Mouse (Mus musculus): Measurements from ENCODE around the gene Mllt6. TPM values are rescaled to one million over a fixed set of nuclear protein-coding genes. Genes with fewer than 3 reads are reported as not detected.
"Not testable (repeated sequence)": the region's sequence is repeated elsewhere in the genome, so short reads cannot be mapped to it uniquely, and the experiment has no call there.

Mllt6 gene
- polyA plus RNA-seq, 1 experiment from 2014 or later = 2.5 TPM

DNA sequence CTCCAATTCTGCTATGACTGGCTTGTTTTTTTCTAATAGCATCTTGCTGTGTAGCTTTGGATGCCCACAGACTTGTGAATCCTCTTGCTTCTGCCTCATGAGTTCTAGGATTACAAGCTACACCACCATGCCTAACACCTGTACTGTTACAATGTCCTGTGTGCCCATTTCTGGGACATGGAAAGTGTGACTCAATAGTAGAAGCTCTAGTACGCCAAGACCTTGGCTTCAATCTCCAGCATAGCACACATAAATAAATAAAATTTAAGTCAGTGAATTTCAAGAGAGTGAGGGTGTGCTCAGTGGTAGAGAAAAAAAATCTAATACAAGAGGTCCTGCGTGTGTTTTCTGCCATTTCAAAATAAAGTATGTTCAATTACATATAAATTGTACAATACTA is 9.0 kb upstream of the Mllt6 start:
- Histone ChIP-seq H3K36me3 (peaks cover 3% of the 10 kb centered on the region; the same call in 1 of the 2 replicates), H3K27me3 (ENCODE audit: low read depth, poor library complexity, severe bottlenecking) (no peaks in the 10 kb centered on the region), H3K4me3 (no peak overlapping the region), H3K4me1 (peaks cover 25% of the 10 kb centered on the region), H3K27ac (no peak overlapping the region), H3K9me3 (replicated peaks) (no peaks in the 10 kb centered on the region)
- DNase-seq (ENCODE audit: low spot score) = no peak
- 94% methylated on average over 2 of the region's 2 CpGs for WGBS

- Histone ChIP-seq H3K27me3 (ENCODE audit: low read depth, poor library complexity, severe bottlenecking) (peaks cover 8% of the 10 kb centered on the region; the same call in 1 of the 2 replicates), H3K36me3 (peaks cover 3% of the 10 kb centered on the region; the same call in 1 of the 2 replicates), H3K9me3 (replicated peaks) (no peaks in the 10 kb centered on the region), H3K4me3 (no peak overlapping the region), H3K27ac (no peak overlapping the region), H3K4me1 (peaks cover 38% of the 10 kb centered on the region)
- 76% methylated on average over 14 of the region's 14 CpGs for WGBS
- no peak for DNase-seq (ENCODE audit: low spot score)
These were observed 6.8 kb upstream of the Mllt6 start for GRCm38 (mm10) chr11:97656269-97656971.

DNA sequence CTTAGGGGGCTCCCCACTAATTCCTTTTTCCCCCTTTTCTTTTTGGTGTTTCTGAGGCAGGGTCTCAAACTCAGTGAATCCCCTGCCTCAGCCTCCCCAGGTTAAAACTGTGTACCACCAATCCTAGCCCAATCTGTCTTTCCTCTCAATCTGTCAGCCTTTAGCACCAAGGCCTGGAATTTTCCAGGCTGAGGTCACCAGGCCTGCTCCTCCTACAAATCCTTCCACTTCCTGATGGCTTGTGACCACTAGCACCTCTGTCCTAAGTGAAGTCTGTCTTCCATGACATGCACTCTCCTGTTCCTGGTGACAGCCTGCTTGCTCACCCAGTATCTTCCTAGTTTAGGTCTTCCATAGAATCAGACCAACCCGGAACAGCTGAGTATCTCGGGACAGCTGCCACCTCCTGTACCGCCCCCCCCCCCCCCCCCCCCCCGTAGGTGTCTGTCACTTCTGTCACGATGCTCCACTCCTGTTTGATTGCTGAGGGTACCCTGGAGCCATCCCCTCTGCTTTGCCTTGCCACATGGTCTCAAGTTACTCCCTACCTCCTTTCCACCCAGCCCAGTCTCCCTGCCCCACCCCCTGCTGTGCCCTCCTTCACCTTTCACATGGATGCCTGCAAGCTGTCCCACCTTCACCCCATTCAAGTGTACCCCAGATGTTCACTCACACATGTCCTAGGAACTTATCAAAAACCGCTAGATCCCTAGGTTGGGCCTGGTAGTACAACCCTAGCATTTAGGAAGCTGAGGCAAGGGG is 5.8 kb upstream of the Mllt6 start:
- no peak overlapping the region for H3K27ac ChIP-seq

GRCm38 (mm10) chr11:97657967-97658366 is 5.2 kb upstream of the Mllt6 start:
- not testable (repeated sequence) for H3K9me3 ChIP-seq (replicated peaks); DNase-seq (ENCODE audit: low spot score); H3K36me3 ChIP-seq; H3K27ac ChIP-seq; H3K4me3 ChIP-seq
- Histone ChIP-seq H3K4me1 (peaks cover 52% of the 10 kb centered on the region), H3K27me3 (ENCODE audit: low read depth, poor library complexity, severe bottlenecking) (peaks cover 15% of the 10 kb centered on the region)
- WGBS = 91% methylated on average over 6 of the region's 6 CpGs

More for the DNA sequence above, 5.8 kb upstream of the Mllt6 start:
- 34% methylated on average over 3 of the region's 6 CpGs for WGBS
- Histone ChIP-seq H3K4me1 (peaks cover 47% of the 10 kb centered on the region), H3K9me3 (replicated peaks) (no peaks in the 10 kb centered on the region), H3K36me3 (peaks cover 3% of the 10 kb centered on the region; the same call in 1 of the 2 replicates), H3K27me3 (ENCODE audit: low read depth, poor library complexity, severe bottlenecking) (peaks cover 15% of the 10 kb centered on the region), H3K4me3 (no peak overlapping the region)
- DNase-seq (ENCODE audit: low spot score) = no peak

GRCm38 (mm10) chr11:97658751-97659266 is 4.4 kb upstream of the Mllt6 start:
- Histone ChIP-seq H3K27me3 (ENCODE audit: low read depth, poor library complexity, severe bottlenecking) (peaks cover 15% of the 10 kb centered on the region), H3K9me3 (replicated peaks) (no peaks in the 10 kb centered on the region), H3K4me3 (peak overlapping the region; percentile 73), H3K36me3 (peaks cover 1% of the 10 kb centered on the region; the same call in 1 of the 2 replicates), H3K27ac (no peak overlapping the region), H3K4me1 (peaks cover 52% of the 10 kb centered on the region)
- DNase-seq (ENCODE audit: low spot score) = no peak
- 54% methylated on average over 11 of the region's 11 CpGs for whole genome bisulfite sequencing

DNA sequence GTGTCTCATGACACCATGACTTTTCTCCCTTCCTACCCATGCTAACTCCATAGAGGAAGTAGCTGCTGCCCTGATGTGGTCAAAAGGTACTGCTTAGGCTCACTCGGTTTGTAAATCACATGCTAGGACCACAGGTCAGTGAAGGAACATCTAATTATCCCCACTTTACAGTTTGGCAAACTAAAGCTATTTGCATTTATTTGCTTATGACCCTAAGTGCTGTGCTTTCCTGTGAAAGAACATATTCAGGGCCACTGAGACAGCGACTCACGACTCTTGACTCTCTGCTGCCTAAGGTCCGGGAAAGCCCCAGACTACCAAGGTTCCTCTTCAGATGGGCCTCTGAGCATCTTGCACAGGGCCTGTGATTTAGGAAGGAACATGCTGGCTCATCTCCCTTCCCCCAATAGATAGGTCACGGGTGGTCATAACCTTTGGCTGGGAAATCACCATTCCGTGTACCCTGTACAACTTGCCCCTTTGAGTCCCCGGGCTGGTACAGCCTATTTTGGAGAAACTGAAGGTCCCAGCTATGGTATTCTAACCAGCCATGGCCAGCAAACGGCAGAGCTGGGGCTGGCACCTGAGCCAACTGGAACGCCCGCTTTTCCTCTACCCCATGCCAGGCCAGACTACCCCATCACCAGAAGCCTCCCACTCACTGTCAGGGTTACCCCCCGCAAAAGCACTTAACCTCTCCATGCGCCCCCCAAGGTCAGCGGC is 3.8 kb upstream of the Mllt6 start:
- 9% methylated on average over 13 of the region's 13 CpGs for WGBS
- Histone ChIP-seq H3K27me3 (ENCODE audit: low read depth, poor library complexity, severe bottlenecking) (peaks cover 15% of the 10 kb centered on the region), H3K36me3 (no peaks in the 10 kb centered on the region), H3K4me3 (peak overlapping the region; percentile 73), H3K9me3 (replicated peaks) (no peaks in the 10 kb centered on the region), H3K27ac (peak overlapping the region; percentile 90), H3K4me1 (peaks cover 59% of the 10 kb centered on the region)
- DNase-seq (ENCODE audit: low spot score) = no peak

- H3K36me3 ChIP-seq = peaks cover 5% of the 10 kb centered on the region
- under 1% methylated on average over 78 of the region's 78 CpGs for WGBS
- peaks cover 66% of the 10 kb centered on the region for H3K4me1 ChIP-seq
- DNase-seq (ENCODE audit: low spot score) = peak; percentile 88
- H3K9me3 ChIP-seq (replicated peaks) = no peaks in the 10 kb centered on the region
- peaks cover 15% of the 10 kb centered on the region for H3K27me3 ChIP-seq (ENCODE audit: low read depth, poor library complexity, severe bottlenecking)
- H3K27ac ChIP-seq = peak overlapping the region; percentile 90
- peak overlapping the region; percentile 73 for H3K4me3 ChIP-seq
These were observed 3.1 kb upstream of the Mllt6 start for GRCm38 (mm10) chr11:97659990-97660714.

- 2% methylated on average over 27 of the region's 27 CpGs for WGBS
- Histone ChIP-seq H3K36me3 (peaks cover 13% of the 10 kb centered on the region), H3K4me3 (peak overlapping the region; percentile 73), H3K4me1 (peaks cover 73% of the 10 kb centered on the region), H3K27ac (peak overlapping the region; percentile 90; the same call in 1 of the 2 replicates), H3K9me3 (replicated peaks) (no peaks in the 10 kb centered on the region), H3K27me3 (ENCODE audit: low read depth, poor library complexity, severe bottlenecking) (peaks cover 15% of the 10 kb centered on the region)
- peak; percentile 52 for DNase-seq (ENCODE audit: low spot score)
These were observed 2.2 kb upstream of the Mllt6 start for GRCm38 (mm10) chr11:97660734-97661647.

- Histone ChIP-seq H3K9me3 (replicated peaks) (no peaks in the 10 kb centered on the region), H3K4me1 (peaks cover 70% of the 10 kb centered on the region), H3K27me3 (ENCODE audit: low read depth, poor library complexity, severe bottlenecking) (peaks cover 15% of the 10 kb centered on the region), H3K36me3 (peaks cover 20% of the 10 kb centered on the region), H3K27ac (peak overlapping the region; percentile 97), H3K4me3 (peak overlapping the region; percentile 73)
- WGBS = 0% methylated on average over 19 of the region's 20 CpGs
- peak; percentile 81 for DNase-seq (ENCODE audit: low spot score)
These were observed 1.5 kb upstream of the Mllt6 start for GRCm38 (mm10) chr11:97661648-97662133.

DNA sequence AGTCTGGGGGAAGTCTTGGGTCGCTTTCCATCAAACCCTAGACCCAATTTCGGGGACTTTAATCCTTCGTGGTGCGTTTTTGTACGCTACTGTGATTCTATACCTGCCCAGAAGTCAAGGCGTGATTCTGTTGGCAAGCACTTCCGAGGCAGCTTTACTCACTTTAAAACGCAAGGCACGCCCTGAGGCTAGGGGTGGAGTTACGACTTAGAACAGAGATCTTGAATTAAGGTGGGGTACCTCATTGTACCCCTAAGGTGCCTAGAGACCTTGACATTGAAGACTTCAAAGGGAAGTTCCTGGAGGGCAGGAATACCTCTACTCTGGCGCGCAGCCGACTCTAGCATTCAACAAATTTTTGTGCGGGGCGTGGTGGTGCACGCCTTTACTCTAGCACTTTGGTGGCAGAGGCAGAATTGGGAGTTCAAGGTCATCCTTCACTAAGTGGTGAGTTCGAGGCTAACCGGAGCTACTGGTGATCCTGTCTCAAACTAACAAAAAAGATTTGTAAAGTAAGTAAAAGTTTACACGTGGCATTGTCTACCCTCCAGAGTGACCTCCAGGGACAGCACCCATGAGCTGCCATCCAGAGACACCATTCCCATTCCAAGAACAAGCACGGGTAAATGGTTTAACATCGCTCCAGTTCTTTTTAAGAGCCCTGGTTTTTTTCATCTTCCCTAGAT is 864 bp upstream of the Mllt6 start:
- H3K4me1 ChIP-seq = peaks cover 69% of the 10 kb centered on the region
- peak overlapping the region; percentile 73 for H3K4me3 ChIP-seq
- under 1% methylated on average over 21 of the region's 21 CpGs for WGBS
- peak; percentile 52 for DNase-seq (ENCODE audit: low spot score)
- H3K36me3 ChIP-seq = peaks cover 27% of the 10 kb centered on the region
- H3K27ac ChIP-seq = peak overlapping the region; percentile 97
- no peaks in the 10 kb centered on the region for H3K9me3 ChIP-seq (replicated peaks)
- peaks cover 15% of the 10 kb centered on the region for H3K27me3 ChIP-seq (ENCODE audit: low read depth, poor library complexity, severe bottlenecking)

All from limb, embryonic 10.5 days (tissue).